Mouse (Mus musculus) liver, embryonic 12.5 days (tissue): Measurements from ENCODE around the gene Hunk. TPM values are rescaled to one million over a fixed set of nuclear protein-coding genes. Genes with fewer than 3 reads are reported as not detected.

ENCODE experiments used
- ATAC-seq: fragments of 200-750 bp; cut with Nextera tagmentation; 2 replicates; pipeline ENCODE4 v1.8.0; 2017; ENCODE audit warnings: moderate number of reproducible peaks, mild to moderate bottlenecking, moderate library complexity
- H3K27ac ChIP-seq: fragments of 300-500 bp; sonication (generic); 2 replicates; pipeline ENCODE4 v1.5.1; 2016; ENCODE audit warnings: mild to moderate bottlenecking
- H3K27me3 ChIP-seq: fragments of 300-500 bp; sonication (generic); replicated peaks from 2 replicates; pipeline ENCODE4 v1.6.1; 2016; ENCODE audit warnings: mild to moderate bottlenecking, moderate library complexity
- H3K36me3 ChIP-seq: fragments of 300-500 bp; sonication (generic); 2 replicates; pipeline ENCODE4 v1.6.1; 2016; ENCODE audit warnings: mild to moderate bottlenecking, moderate library complexity
- H3K4me1 ChIP-seq: fragments of 300-500 bp; sonication (generic); 2 replicates; pipeline ENCODE4 v1.6.1; 2016
- H3K4me2 ChIP-seq: fragments of 300-500 bp; sonication (generic); 2 replicates; pipeline ENCODE4 v1.6.1; 2016; ENCODE audit warnings: mild to moderate bottlenecking, moderate library complexity
- H3K4me3 ChIP-seq: fragments of 300-500 bp; sonication (generic); 2 replicates; pipeline ENCODE4 v1.5.1; 2016; ENCODE audit warnings: mild to moderate bottlenecking, moderate library complexity
- H3K9ac ChIP-seq: fragments of 300-500 bp; sonication (generic); 2 replicates; pipeline ENCODE4 v1.6.1; 2016; ENCODE audit warnings: mild to moderate bottlenecking, moderate library complexity
- H3K9me3 ChIP-seq: fragments of 300-500 bp; sonication (generic); replicated peaks from 2 replicates; pipeline ENCODE4 v1.6.1; 2016; ENCODE audit warnings: mild to moderate bottlenecking, moderate library complexity
- WGBS: fragments of 180-500 bp; shearing (Covaris S2); methylation state at CpG from one replicate; pipeline ENCODE4 v1.1.7; 2016; ENCODE audit not compliant: insufficient replicate concordance; 5-methylcytosine and 5-hydroxymethylcytosine counted together
- polyA plus RNA-seq: library from polyadenylated mRNA; unstranded; fragments of >200 nt; fragmentation: Nextera tagmentation; extraction: Ambion mirVana; gene quantifications from 2 replicates; pipeline ENCODE4 v1.2.1, GENCODE M21; 2016

Hunk gene
- polyA plus RNA-seq, 1 experiment from 2014 or later: 2.6 TPM

DNA sequence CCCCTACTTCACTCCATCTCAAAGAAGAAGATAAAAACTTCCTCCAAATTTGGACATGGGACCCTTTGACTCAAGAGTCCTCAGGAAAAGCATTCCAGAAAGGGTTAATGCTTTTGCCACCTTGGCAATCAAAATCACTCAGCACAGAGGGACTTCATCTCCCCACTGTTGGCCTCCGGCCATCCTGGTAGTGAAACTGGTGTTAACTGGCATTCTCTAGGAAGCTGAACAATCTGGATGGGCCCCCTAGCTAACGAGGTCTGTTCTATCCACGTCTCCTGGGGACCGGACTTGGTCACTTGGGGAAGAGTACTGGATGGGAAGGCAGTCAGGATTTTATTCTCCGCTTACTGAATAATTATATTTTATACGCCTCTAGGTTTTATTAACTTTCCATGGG is 57.2 kb downstream of the Hunk start:
- no peak overlapping the region for H3K27ac ChIP-seq
- H3K9ac ChIP-seq: no peak overlapping the region
- no peak overlapping the region for H3K4me3 ChIP-seq
- H3K27me3 ChIP-seq: no peaks in the 10 kb centered on the region
- H3K36me3 ChIP-seq: no peaks in the 10 kb centered on the region
- H3K4me2 ChIP-seq: no peak overlapping the region
- no peaks in the 10 kb centered on the region for H3K9me3 ChIP-seq
- no peaks in the 10 kb centered on the region for H3K4me1 ChIP-seq
- 69% methylated on average over 6 of the region's 6 CpGs for WGBS
- ATAC-seq: no peak

DNA sequence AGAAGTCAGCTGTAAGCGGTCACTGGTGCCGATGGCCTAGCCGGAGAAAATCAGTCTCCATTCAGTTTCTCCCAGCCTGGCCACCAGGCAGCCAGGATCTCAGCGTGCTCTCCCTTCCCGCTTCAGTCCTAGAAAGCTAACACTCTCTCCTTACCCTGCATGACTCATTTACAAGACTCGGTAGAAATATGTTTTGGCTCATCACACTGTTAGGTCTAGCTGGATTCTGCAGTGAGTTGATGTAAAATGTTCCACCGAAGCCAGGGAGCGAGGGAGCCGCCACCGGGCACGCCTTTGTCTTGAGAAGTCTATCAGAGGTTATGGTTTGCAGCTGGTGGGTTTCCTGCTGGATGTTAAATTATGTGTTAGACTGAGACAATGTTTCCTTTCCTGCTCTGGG is 67.4 kb downstream of the Hunk start:
- Histone ChIP-seq H3K9me3 (no peaks in the 10 kb centered on the region), H3K4me2 (no peak overlapping the region), H3K4me1 (peaks cover 7% of the 10 kb centered on the region), H3K27ac (no peak overlapping the region), H3K4me3 (no peak overlapping the region), H3K27me3 (no peaks in the 10 kb centered on the region), H3K36me3 (peaks cover 10% of the 10 kb centered on the region), H3K9ac (no peak overlapping the region)
- no peak for ATAC-seq
- 66% methylated on average over 11 of the region's 11 CpGs for WGBS

- ATAC-seq: no peak
- Histone ChIP-seq H3K9ac (no peak overlapping the region), H3K4me3 (no peak overlapping the region), H3K36me3 (peaks cover 10% of the 10 kb centered on the region), H3K27ac (no peak overlapping the region), H3K9me3 (no peaks in the 10 kb centered on the region), H3K4me1 (peaks cover 8% of the 10 kb centered on the region), H3K27me3 (no peaks in the 10 kb centered on the region), H3K4me2 (no peak overlapping the region)
- WGBS: 52% methylated on average over 7 of the region's 7 CpGs
Observed at GRCm38 (mm10) chr16:90456495-90457125, 70.8 kb downstream of the Hunk start.

GRCm38 (mm10) chr16:90458899-90459610 is 73.2 kb downstream of the Hunk start:
- no peaks in the 10 kb centered on the region for H3K9me3 ChIP-seq
- peaks cover 3% of the 10 kb centered on the region; the same call in 1 of the 2 replicates for H3K4me1 ChIP-seq
- H3K36me3 ChIP-seq: peaks cover 10% of the 10 kb centered on the region
- no peak overlapping the region for H3K4me3 ChIP-seq
- no peak overlapping the region for H3K27ac ChIP-seq
- no peaks in the 10 kb centered on the region for H3K27me3 ChIP-seq
- no peak overlapping the region for H3K4me2 ChIP-seq
- no peak overlapping the region for H3K9ac ChIP-seq
- WGBS: 32% methylated on average over 11 of the region's 11 CpGs
- no peak for ATAC-seq

GRCm38 (mm10) chr16:90461304-90461905 is 75.6 kb downstream of the Hunk start:
- Histone ChIP-seq H3K9me3 (no peaks in the 10 kb centered on the region), H3K4me2 (no peak overlapping the region), H3K4me3 (no peak overlapping the region), H3K9ac (no peak overlapping the region), H3K4me1 (peaks cover 3% of the 10 kb centered on the region; the same call in 1 of the 2 replicates), H3K27me3 (no peaks in the 10 kb centered on the region), H3K36me3 (peaks cover 8% of the 10 kb centered on the region), H3K27ac (no peak overlapping the region)
- 63% methylated on average over 11 of the region's 11 CpGs for WGBS
- ATAC-seq: no peak

GRCm38 (mm10) chr16:90462728-90463275 is 77.0 kb downstream of the Hunk start:
- 76% methylated on average over 11 of the region's 11 CpGs for WGBS
- no peak overlapping the region for H3K27ac ChIP-seq
- H3K36me3 ChIP-seq: peaks cover 8% of the 10 kb centered on the region
- no peak overlapping the region for H3K4me3 ChIP-seq
- peaks cover 3% of the 10 kb centered on the region; the same call in 1 of the 2 replicates for H3K4me1 ChIP-seq
- H3K27me3 ChIP-seq: no peaks in the 10 kb centered on the region
- no peak overlapping the region for H3K9ac ChIP-seq
- H3K4me2 ChIP-seq: no peak overlapping the region
- no peak for ATAC-seq
- no peaks in the 10 kb centered on the region for H3K9me3 ChIP-seq

- Histone ChIP-seq H3K27ac (no peak overlapping the region), H3K36me3 (peaks cover 14% of the 10 kb centered on the region), H3K27me3 (no peaks in the 10 kb centered on the region), H3K4me2 (no peak overlapping the region), H3K9ac (no peak overlapping the region), H3K4me1 (no peaks in the 10 kb centered on the region; the same call in 1 of the 2 replicates), H3K4me3 (no peak overlapping the region), H3K9me3 (no peaks in the 10 kb centered on the region)
- ATAC-seq: no peak
- 73% methylated on average over 5 of the region's 5 CpGs for WGBS
Observed at GRCm38 (mm10) chr16:90465154-90465553, 79.3 kb downstream of the Hunk start.

GRCm38 (mm10) chr16:90468286-90468685 is 82.5 kb downstream of the Hunk start:
- H3K4me2 ChIP-seq: no peak overlapping the region
- no peak for ATAC-seq
- H3K27ac ChIP-seq: no peak overlapping the region
- H3K27me3 ChIP-seq: no peaks in the 10 kb centered on the region
- no peak overlapping the region for H3K9ac ChIP-seq
- H3K4me3 ChIP-seq: no peak overlapping the region
- no peaks in the 10 kb centered on the region for H3K4me1 ChIP-seq
- WGBS: 76% methylated on average over 5 of the region's 5 CpGs
- H3K9me3 ChIP-seq: no peaks in the 10 kb centered on the region
- peaks cover 14% of the 10 kb centered on the region for H3K36me3 ChIP-seq

DNA sequence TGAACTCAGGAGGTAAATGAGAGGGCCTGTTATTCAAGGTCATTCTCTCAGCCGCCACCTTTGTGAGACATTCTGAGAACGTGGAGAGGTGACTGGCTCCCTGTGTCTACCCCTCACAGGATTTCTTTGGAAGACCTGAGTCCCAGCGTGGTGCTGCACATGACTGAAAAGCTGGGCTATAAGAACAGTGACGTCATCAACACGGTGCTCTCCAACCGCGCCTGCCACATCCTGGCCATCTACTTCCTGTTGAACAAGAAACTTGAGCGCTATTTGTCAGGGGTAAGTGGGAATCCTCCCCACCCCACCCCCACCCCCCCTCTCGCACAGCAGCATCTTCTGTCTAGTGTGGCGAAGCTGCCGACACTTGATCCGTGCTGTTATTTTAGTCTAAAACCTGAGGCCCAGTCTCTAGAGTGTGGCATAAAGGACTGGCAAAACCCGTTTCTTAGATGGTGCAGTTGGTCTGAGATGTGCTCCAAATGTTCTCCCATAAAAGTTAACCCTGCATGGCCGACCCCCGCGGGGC is 90.0 kb downstream of the Hunk start:
- Histone ChIP-seq H3K4me2 (no peak overlapping the region), H3K9ac (no peak overlapping the region), H3K9me3 (no peaks in the 10 kb centered on the region), H3K4me1 (no peaks in the 10 kb centered on the region), H3K4me3 (no peak overlapping the region), H3K27ac (no peak overlapping the region), H3K36me3 (peaks cover 26% of the 10 kb centered on the region), H3K27me3 (no peaks in the 10 kb centered on the region)
- no peak for ATAC-seq
- 40% methylated on average over 16 of the region's 16 CpGs for WGBS

GRCm38 (mm10) chr16:90481612-90482011 is 95.8 kb downstream of the Hunk start:
- Histone ChIP-seq H3K36me3 (peaks cover 23% of the 10 kb centered on the region), H3K4me1 (no peaks in the 10 kb centered on the region), H3K27ac (no peak overlapping the region), H3K27me3 (no peaks in the 10 kb centered on the region), H3K9me3 (no peaks in the 10 kb centered on the region), H3K4me3 (no peak overlapping the region), H3K4me2 (no peak overlapping the region), H3K9ac (no peak overlapping the region)
- WGBS: 61% methylated on average over 5 of the region's 5 CpGs
- no peak for ATAC-seq

GRCm38 (mm10) chr16:90483341-90483740 is 97.5 kb downstream of the Hunk start:
- no peak for ATAC-seq
- Histone ChIP-seq H3K27ac (no peak overlapping the region), H3K4me2 (no peak overlapping the region), H3K9me3 (no peaks in the 10 kb centered on the region), H3K4me1 (no peaks in the 10 kb centered on the region), H3K36me3 (peaks cover 13% of the 10 kb centered on the region), H3K9ac (no peak overlapping the region), H3K27me3 (no peaks in the 10 kb centered on the region), H3K4me3 (no peak overlapping the region)
- whole genome bisulfite sequencing: 72% methylated on average over 6 of the region's 6 CpGs

DNA sequence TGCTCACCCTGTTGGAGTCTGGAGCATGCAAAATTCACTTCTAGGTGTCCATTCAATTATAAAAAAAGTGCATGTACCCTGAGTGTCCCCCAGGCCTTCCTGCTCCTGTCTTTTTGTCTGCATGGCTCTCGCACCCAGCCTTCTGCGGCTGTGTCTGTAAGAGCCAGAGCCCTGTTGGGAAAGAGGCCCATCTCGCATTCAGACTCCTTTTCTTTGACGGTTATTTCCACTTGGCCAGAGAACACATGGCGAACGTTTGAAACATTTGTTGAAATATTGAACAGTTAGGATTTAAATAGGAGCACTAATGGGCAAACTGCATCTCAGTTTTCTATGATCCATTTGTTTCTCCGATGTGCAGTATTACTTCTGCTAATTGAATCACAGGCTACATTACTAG is 99.3 kb downstream of the Hunk start:
- Histone ChIP-seq H3K27me3 (no peaks in the 10 kb centered on the region), H3K4me3 (no peak overlapping the region), H3K9me3 (no peaks in the 10 kb centered on the region), H3K4me1 (no peaks in the 10 kb centered on the region), H3K27ac (no peak overlapping the region), H3K4me2 (no peak overlapping the region), H3K36me3 (peaks cover 13% of the 10 kb centered on the region), H3K9ac (no peak overlapping the region)
- WGBS: 80% methylated on average over 7 of the region's 7 CpGs
- no peak for ATAC-seq
